ENCODE assay signal across 18 mouse cellular contexts in genomic region chr11:74919249-74919648, GRCm38 (mm10).
"Had no signal": no experiment of that assay in that cellular context is flagged by ENCODE, and none has a peak within 500 bp of the region (broad histone marks: within the 10 kb centered on the region; RNA-seq: fewer than 3 reads in every experiment).

No protein-coding gene starts in this region.

- DNase-seq: kidney, adult 2 months; kidney, postnatal 25 days; layer of hippocampus, adult 9-11 months; left cerebral cortex, postnatal 4 days; liver, postnatal 0 days; lung, embryonic 14.5 days; midbrain, embryonic 14.5 days; right cerebral cortex, postnatal 4 days; thymus, postnatal 25 days had no signal

- ATAC-seq: liver, postnatal 0 days; lung, postnatal 0 days had no signal

- H3K27me3 ChIP-seq: limb, embryonic 12.5 days; limb, embryonic 15.5 days; stomach, embryonic 15.5 days had no signal

- H3K27ac ChIP-seq: kidney, postnatal 0 days; layer of hippocampus, adult 2 months; limb, embryonic 12.5 days; limb, embryonic 15.5 days; liver, embryonic 14.5 days; macrophage; stomach, embryonic 15.5 days had no signal

- H3K4me2 ChIP-seq: limb, embryonic 12.5 days; limb, embryonic 15.5 days; liver, embryonic 11.5 days; lung, embryonic 14.5 days; stomach, embryonic 15.5 days had no signal

- H3K9me3 ChIP-seq: limb, embryonic 12.5 days; limb, embryonic 15.5 days; stomach, embryonic 15.5 days had no signal

- H3K4me3 ChIP-seq: layer of hippocampus, adult 2 months; limb, embryonic 12.5 days; limb, embryonic 15.5 days; stomach, embryonic 15.5 days had no signal

- H3K4me1 ChIP-seq: limb, embryonic 15.5 days; stomach, embryonic 15.5 days had no signal

- H3K9ac ChIP-seq: limb, embryonic 12.5 days; limb, embryonic 15.5 days; liver, embryonic 14.5 days; liver, postnatal 0 days; lung, embryonic 14.5 days; stomach, embryonic 15.5 days had no signal
